Mouse (Mus musculus): ENCODE data around the gene Ccdc151. TPM values are rescaled to one million over a fixed set of nuclear protein-coding genes. Genes with fewer than 3 reads are reported as not detected.

The Ccdc151 gene
- polyA plus RNA-seq (2014; fragmentation: Illumina TruSeq; extraction: RNeasy Lipid Tissue Mini Kit (QIAGEN cat#74804); ENCODE audit: low read depth, low replicate concordance) = not detected

DNA sequence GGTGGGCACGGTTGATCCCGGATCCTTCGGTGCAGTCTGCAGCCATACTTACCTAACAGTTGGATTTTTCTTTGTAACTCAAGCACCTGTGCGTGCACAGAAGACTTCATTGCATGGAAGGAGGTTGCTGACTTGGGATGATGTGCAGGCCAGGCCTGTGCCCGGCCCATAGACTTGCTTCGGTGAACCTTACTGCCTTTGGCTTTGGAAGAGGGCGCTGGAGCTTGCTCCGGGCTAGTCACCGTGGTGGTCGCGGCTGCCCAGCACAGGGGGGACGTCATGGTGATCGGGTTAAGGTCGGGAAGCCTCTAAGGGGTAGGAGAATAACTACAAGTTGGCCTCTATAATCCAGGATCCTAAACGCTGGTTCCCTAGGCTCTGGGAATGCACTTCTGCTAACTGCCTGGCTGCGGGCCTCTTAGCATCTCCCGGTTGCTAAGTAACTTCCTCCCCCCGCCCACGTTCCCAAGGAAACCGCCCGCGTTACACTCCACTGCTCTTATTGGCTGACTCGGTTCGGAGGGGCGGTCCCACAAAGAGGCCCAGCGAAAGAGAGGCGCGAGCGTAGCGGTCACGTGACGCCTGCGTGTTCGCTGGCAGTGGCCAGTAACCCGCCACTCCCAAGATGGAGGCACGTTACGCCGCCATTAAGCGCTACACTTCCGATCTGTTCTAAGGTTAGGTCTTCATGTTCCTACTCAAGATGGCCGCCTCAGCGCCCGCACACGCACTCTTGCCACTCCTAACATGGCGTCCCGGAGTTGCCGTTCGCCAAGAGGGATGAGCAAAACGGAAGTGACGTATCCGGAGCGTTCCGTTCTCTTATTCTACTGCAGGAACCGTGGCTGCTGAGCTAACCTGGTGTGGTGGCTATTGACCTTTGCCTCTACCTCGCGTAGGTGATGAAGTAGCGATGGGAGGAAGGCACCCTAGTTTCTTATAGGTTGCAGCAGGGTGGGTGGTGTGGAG, at the start of gene Ccdc151, which contains the start of gene Prkcsh:
TSS of gene Ccdc151 (minus strand) at position 441 of the 969 bp plus-strand sequence.
TSS of gene Prkcsh (plus strand) at position 613 of the 969 bp plus-strand sequence.

DNA sequence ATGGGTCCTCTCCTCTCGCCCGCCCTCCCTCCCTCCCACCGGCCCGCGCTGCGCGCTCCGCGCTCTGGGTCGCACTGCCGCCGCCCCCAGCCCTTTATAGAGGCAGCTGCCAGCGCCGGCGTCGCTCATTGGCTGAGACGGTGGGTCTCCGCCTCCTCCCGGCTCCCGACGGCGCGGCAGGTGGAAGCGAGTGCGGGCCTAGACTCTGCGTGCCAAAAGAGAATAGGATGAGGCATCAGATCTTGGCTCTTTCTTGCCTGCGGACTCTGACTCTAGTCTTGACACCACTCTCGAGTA, 49.5 kb upstream of the Ccdc151 start, which contains the start of gene Elavl3:
TSS of gene Elavl3 (minus strand) at position 66 of the 297 bp plus-strand sequence.

DNA sequence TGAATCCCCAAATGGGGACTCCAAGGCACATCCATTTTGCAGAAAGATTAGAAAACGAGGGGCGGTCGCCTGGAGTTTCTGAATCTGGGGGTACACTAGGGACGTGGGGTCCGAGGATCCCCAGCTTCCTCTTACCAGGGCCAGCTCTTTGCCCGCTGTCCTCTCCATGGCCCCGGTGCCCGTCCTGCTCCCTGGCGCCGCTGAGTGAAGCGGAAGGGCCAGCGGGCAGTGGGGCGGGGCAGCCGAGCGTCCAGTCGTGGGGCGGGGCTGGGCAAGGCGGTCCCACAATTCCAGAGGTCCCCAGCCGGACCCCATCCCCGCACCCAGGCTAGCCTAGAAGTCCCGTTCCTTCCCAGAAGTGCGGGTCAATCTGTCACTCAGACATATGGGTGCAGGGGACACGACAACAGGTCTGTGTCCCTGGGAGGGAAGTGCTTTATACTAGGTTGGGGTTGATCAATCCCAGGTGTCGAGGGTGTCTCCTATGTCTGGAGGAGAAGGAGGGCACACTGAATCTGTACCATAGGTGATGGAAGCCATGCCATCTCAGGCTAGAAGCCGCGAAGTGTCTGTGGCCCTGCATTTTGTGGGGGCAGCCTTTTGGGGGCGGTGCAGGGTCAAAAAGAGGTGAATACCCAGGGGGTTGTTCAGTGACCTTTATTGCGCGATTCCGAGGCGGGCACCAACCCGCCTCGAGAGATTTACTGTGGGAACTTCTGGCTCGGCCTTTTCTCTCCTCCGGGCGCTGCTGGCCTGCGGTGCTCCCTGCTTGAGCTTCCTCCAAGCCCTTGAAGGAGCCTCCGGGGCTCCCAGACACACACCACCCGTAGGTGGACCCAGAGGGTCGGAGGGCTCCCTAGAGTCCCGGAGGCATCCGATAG, 13.0 kb downstream of the Ccdc151 start, which contains the start of gene Rgl3:
TSS of gene Rgl3 (minus strand) at position 217 of the 881 bp plus-strand sequence.

DNA sequence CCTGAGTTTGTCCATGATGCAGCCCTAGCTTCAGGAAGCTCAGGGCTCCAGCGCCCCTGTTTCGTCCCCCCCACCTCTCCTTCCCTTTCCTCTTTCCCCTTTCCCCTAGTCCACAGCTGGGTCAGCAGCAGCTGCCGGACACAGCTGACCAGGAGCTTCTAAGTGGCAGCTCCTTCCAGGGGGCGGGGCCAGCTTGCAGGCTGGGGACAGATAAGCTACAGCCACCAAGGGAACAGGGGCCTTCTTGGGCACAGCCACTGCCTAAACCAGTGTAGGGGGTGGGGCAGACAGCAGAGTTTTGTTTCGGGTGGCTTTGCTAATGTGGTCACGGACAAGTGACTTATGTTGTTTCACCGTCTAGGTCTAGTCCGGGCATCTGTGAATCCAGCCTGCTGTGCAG, 39.0 kb downstream of the Ccdc151 start, which contains the start of gene Epor:
TSS of gene Epor (minus strand) at position 90 of the 400 bp plus-strand sequence.

DNA sequence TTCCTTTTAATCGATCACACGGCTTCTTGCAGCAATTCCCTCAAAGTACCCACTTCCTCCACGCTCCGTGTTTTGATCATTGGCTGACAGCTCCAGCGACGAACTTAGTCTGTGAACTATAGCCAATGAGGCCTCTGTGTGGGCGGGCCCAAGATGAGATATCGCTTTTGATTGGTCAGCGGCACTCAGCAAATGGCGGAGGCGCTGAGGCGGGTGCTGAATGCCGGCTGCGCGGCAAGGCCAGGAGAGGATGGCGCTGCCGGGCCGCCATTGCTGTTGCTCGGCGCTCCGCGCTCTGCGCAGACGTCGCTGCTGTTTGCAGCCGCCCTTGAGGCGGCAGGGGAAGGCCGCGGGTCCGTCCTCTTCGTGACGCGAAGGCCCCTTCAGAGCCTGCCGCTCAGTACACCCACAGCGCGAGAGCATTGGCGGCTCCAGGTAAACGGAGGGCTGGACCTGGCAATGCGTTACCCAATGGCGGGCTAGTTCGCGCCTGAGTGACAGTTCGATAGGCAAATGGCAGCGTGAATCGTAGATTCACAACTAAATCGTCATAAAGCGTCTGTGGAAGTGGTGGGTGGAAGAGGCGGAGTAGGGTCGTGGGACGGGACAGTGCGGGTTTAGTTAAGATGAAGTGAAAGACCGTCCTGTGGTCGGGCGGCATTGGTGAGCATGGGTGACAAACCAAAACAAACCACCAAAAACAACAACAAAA, 46.7 kb downstream of the Ccdc151 start, which contains the start of gene Swsap1:
TSS of gene Swsap1 (plus strand) at position 186 of the 712 bp plus-strand sequence.

Other genes starting within 250 kb of the Ccdc151 start
- 4.2 TPM for gene Spc24, start 242.3 kb downstream of the Ccdc151 start, polyA plus RNA-seq (2014; fragmentation: Illumina TruSeq; extraction: RNeasy Lipid Tissue Mini Kit (QIAGEN cat#74804); ENCODE audit: low read depth, low replicate concordance)
- 10.4 TPM for gene Kank2, start 203.9 kb downstream of the Ccdc151 start, polyA plus RNA-seq (2014; fragmentation: Illumina TruSeq; extraction: RNeasy Lipid Tissue Mini Kit (QIAGEN cat#74804); ENCODE audit: low read depth, low replicate concordance)
- gene Angptl8, start 167.1 kb downstream of the Ccdc151 start, polyA plus RNA-seq (2014; fragmentation: Illumina TruSeq; extraction: RNeasy Lipid Tissue Mini Kit (QIAGEN cat#74804); ENCODE audit: low read depth, low replicate concordance) = not detected
- 5.7 TPM for gene Dock6, start 150.0 kb downstream of the Ccdc151 start, polyA plus RNA-seq (2014; fragmentation: Illumina TruSeq; extraction: RNeasy Lipid Tissue Mini Kit (QIAGEN cat#74804); ENCODE audit: low read depth, low replicate concordance)
- gene Rab3d, start 84.4 kb downstream of the Ccdc151 start, polyA plus RNA-seq (2014; fragmentation: Illumina TruSeq; extraction: RNeasy Lipid Tissue Mini Kit (QIAGEN cat#74804); ENCODE audit: low read depth, low replicate concordance) = 24.2 TPM
- gene Ccdc159, start 75.2 kb downstream of the Ccdc151 start, polyA plus RNA-seq (2014; fragmentation: Illumina TruSeq; extraction: RNeasy Lipid Tissue Mini Kit (QIAGEN cat#74804); ENCODE audit: low read depth, low replicate concordance) = 0.91 TPM
- gene Tmem205, start 75.1 kb downstream of the Ccdc151 start, polyA plus RNA-seq (2014; fragmentation: Illumina TruSeq; extraction: RNeasy Lipid Tissue Mini Kit (QIAGEN cat#74804); ENCODE audit: low read depth, low replicate concordance) = 1.8 TPM
- 0.32 TPM for gene Plppr2, start 65.6 kb downstream of the Ccdc151 start, polyA plus RNA-seq (2014; fragmentation: Illumina TruSeq; extraction: RNeasy Lipid Tissue Mini Kit (QIAGEN cat#74804); ENCODE audit: low read depth, low replicate concordance)
- 4.6 TPM for gene Swsap1, start 46.9 kb downstream of the Ccdc151 start, polyA plus RNA-seq (2014; fragmentation: Illumina TruSeq; extraction: RNeasy Lipid Tissue Mini Kit (QIAGEN cat#74804); ENCODE audit: low read depth, low replicate concordance)
- gene Epor, start 39.1 kb downstream of the Ccdc151 start, polyA plus RNA-seq (2014; fragmentation: Illumina TruSeq; extraction: RNeasy Lipid Tissue Mini Kit (QIAGEN cat#74804); ENCODE audit: low read depth, low replicate concordance) = not detected
- 0.63 TPM for gene Rgl3, start 13.2 kb downstream of the Ccdc151 start, polyA plus RNA-seq (2014; fragmentation: Illumina TruSeq; extraction: RNeasy Lipid Tissue Mini Kit (QIAGEN cat#74804); ENCODE audit: low read depth, low replicate concordance)
- gene Prkcsh, start 172 bp upstream of the Ccdc151 start, polyA plus RNA-seq (2014; fragmentation: Illumina TruSeq; extraction: RNeasy Lipid Tissue Mini Kit (QIAGEN cat#74804); ENCODE audit: low read depth, low replicate concordance) = 7.0 TPM
- 0.85 TPM for gene Elavl3, start 49.4 kb upstream of the Ccdc151 start, polyA plus RNA-seq (2014; fragmentation: Illumina TruSeq; extraction: RNeasy Lipid Tissue Mini Kit (QIAGEN cat#74804); ENCODE audit: low read depth, low replicate concordance)
- not detected for gene Gm49318, start 68.6 kb upstream of the Ccdc151 start, polyA plus RNA-seq (2014; fragmentation: Illumina TruSeq; extraction: RNeasy Lipid Tissue Mini Kit (QIAGEN cat#74804); ENCODE audit: low read depth, low replicate concordance)
- 0.19 TPM for gene Zfp653, start 68.7 kb upstream of the Ccdc151 start, polyA plus RNA-seq (2014; fragmentation: Illumina TruSeq; extraction: RNeasy Lipid Tissue Mini Kit (QIAGEN cat#74804); ENCODE audit: low read depth, low replicate concordance)
- gene Ecsit, start 82.8 kb upstream of the Ccdc151 start, polyA plus RNA-seq (2014; fragmentation: Illumina TruSeq; extraction: RNeasy Lipid Tissue Mini Kit (QIAGEN cat#74804); ENCODE audit: low read depth, low replicate concordance) = 2.6 TPM
- gene Cnn1, start 96.6 kb upstream of the Ccdc151 start, polyA plus RNA-seq (2014; fragmentation: Illumina TruSeq; extraction: RNeasy Lipid Tissue Mini Kit (QIAGEN cat#74804); ENCODE audit: low read depth, low replicate concordance) = 819 TPM
- 5.2 TPM for gene Elof1, start 114.5 kb upstream of the Ccdc151 start, polyA plus RNA-seq (2014; fragmentation: Illumina TruSeq; extraction: RNeasy Lipid Tissue Mini Kit (QIAGEN cat#74804); ENCODE audit: low read depth, low replicate concordance)
- 16.7 TPM for gene Acp5, start 133.1 kb upstream of the Ccdc151 start, polyA plus RNA-seq (2014; fragmentation: Illumina TruSeq; extraction: RNeasy Lipid Tissue Mini Kit (QIAGEN cat#74804); ENCODE audit: low read depth, low replicate concordance)
- gene Pigyl, start 154.2 kb upstream of the Ccdc151 start, polyA plus RNA-seq (2014; fragmentation: Illumina TruSeq; extraction: RNeasy Lipid Tissue Mini Kit (QIAGEN cat#74804); ENCODE audit: low read depth, low replicate concordance) = 3.3 TPM
- 0.13 TPM for gene Zfp872, start 185.5 kb upstream of the Ccdc151 start, polyA plus RNA-seq (2014; fragmentation: Illumina TruSeq; extraction: RNeasy Lipid Tissue Mini Kit (QIAGEN cat#74804); ENCODE audit: low read depth, low replicate concordance)
- 81.4 TPM for gene Zfp809, start 223.1 kb upstream of the Ccdc151 start, polyA plus RNA-seq (2014; fragmentation: Illumina TruSeq; extraction: RNeasy Lipid Tissue Mini Kit (QIAGEN cat#74804); ENCODE audit: low read depth, low replicate concordance)

Data from sigmoid colon, adult 10 weeks (tissue).